8 mouse cellular contexts compared by ENCODE assay signal in genomic region chr15:100914734-100915242, GRCm38 (mm10). TPM values are rescaled to one million over a fixed set of nuclear protein-coding genes. Genes with fewer than 3 reads are reported as not detected.
A peak's percentile ranks its signal among the peaks of the same experiment; 100 is the strongest.
DNase-seq lines count a peak whose midpoint lies in the region; ATAC-seq lines count a peak whose summit lies in the region.

No protein-coding gene starts in this region.

- H3K9me3 ChIP-seq in heart, embryonic 13.5 days: no peaks in the 10 kb centered on the region
- H3K9me3 ChIP-seq in forebrain, embryonic 12.5 days: no peaks in the 10 kb centered on the region

- DNase-seq in heart, adult 9 months (ENCODE audit: low spot score in 2 of 2): no peak
- DNase-seq in Muller cell, postnatal 12 days (ENCODE audit: inconsistent ontology term): peak; percentile 44
- peak; percentile 27 to 56 for DNase-seq in kidney, postnatal 25 days
- peak; percentile 59 for DNase-seq in mesoderm, embryonic 11.5 days (ENCODE audit: low read depth, low spot score)
- DNase-seq in gastrocnemius, postnatal 36 days: no peak

- H3K36me3 ChIP-seq in heart, embryonic 13.5 days: no peaks in the 10 kb centered on the region
- no peaks in the 10 kb centered on the region for H3K36me3 ChIP-seq in forebrain, embryonic 12.5 days (replicated peaks)

- peak overlapping the region; percentile 6 for H3K9ac ChIP-seq in heart, embryonic 13.5 days
- no peak overlapping the region for H3K9ac ChIP-seq in forebrain, embryonic 12.5 days

- WGBS in heart, embryonic 13.5 days: 3% methylated on average over 24 of the region's 24 CpGs
- 4% methylated on average over 24 of the region's 24 CpGs for WGBS in forebrain, embryonic 12.5 days

- H3K27me3 ChIP-seq in heart, embryonic 13.5 days (replicated peaks): peaks cover 23% of the 10 kb centered on the region
- no peaks in the 10 kb centered on the region for H3K27me3 ChIP-seq in forebrain, embryonic 12.5 days

- H3K4me3 ChIP-seq in heart, embryonic 13.5 days: peak overlapping the region; percentile 40
- peak overlapping the region; percentile 28 for H3K4me3 ChIP-seq in forebrain, embryonic 12.5 days (replicated peaks)

- ATAC-seq in heart, embryonic 13.5 days (ENCODE audit: extremely low read depth, insufficient number of reproducible peaks, low FRiP score, low TSS enrichment): no peak
- peak; percentile 56; the same call in 1 of the 2 replicates for ATAC-seq in forebrain, embryonic 12.5 days (ENCODE audit: low FRiP score)
- ATAC-seq in inflammation-experienced regulatory T-cells, adult 6 months: no peak

- peaks cover 6% of the 10 kb centered on the region for H3K4me1 ChIP-seq in heart, embryonic 13.5 days
- peaks cover 40% of the 10 kb centered on the region for H3K4me1 ChIP-seq in forebrain, embryonic 12.5 days

- H3K4me2 ChIP-seq in heart, embryonic 13.5 days: peak overlapping the region; percentile 70
- H3K4me2 ChIP-seq in forebrain, embryonic 12.5 days: peak overlapping the region; percentile 52

- H3K27ac ChIP-seq in heart, embryonic 13.5 days (replicated peaks): no peak overlapping the region
- H3K27ac ChIP-seq in forebrain, embryonic 12.5 days: no peak overlapping the region

- intact Hi-C loops in gastrocnemius, postnatal 36 days (cut with DNase I): no loop called here

RNA-seq across cellular contexts. Expression of gene Scn8a, which starts 45.1 kb away (rescaled TPM):
- polyA plus RNA-seq in heart, embryonic 13.5 days (2015; fragmentation: Nextera tagmentation; extraction: Ambion mirVana): 0.29 and 0.88 TPM in 2 replicates
- 19.3 and 20.7 TPM in 2 replicates for polyA plus RNA-seq in forebrain, embryonic 12.5 days (2016; fragmentation: Nextera tagmentation; extraction: Ambion mirVana)
- under 1 TPM in 1 of 2 experiments, not detected in 1; 0.43 TPM for total RNA-seq in gastrocnemius, postnatal 36 days (2021)
- 1 to 10 TPM in 1 of 3 experiments, under 1 TPM in 2; 0.14 to 1.1 (median 0.78) TPM for polyA plus RNA-seq in inflammation-experienced regulatory T-cells, adult 6 months (2017; shearing (Covaris generic))

Comparison
In these comparisons a context has a peak if more than half of its experiments do, and no peak if none do; other contexts are left out.
1. DNase-seq: peak in Muller cell, postnatal 12 days (single experiment), kidney, postnatal 25 days (2 of 2) and mesoderm, embryonic 11.5 days (single experiment); none in heart, adult 9 months (0 of 2) and gastrocnemius, postnatal 36 days (0 of 2).